ENCODE assay signal across 15 mouse cellular contexts in the genomic region with DNA sequence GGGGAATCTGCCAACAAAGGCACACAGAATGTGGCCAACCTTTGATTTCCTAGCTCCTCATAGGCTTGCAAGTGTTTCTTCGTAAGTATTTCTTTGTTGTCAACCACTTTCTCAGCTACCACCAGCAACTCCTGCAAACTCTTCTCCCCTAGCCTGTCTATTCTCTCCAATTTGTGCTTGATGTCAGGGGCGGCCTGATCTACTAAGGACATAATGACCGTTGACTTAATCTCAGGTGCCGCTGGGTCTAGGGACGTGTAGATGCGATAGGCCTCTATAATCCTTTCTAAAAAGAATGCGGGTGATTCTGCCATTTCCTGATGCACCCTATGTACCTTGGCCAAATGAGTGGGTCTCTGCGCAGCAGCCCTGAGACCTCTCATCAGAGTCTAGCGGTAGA.
"Had no signal": no experiment of that assay in that cellular context is flagged by ENCODE, and none has a peak within 500 bp of the region (broad histone marks: within the 10 kb centered on the region; RNA-seq: fewer than 3 reads in every experiment).

No protein-coding gene starts in this region.

- H3K4me1 ChIP-seq: stomach, embryonic 15.5 days had no signal

- H3K36me3 ChIP-seq: neural tube, embryonic 15.5 days had no signal

- DNase-seq: retina, postnatal 1 day; right cerebral cortex, adult 18-20 months; right cerebral cortex, postnatal 14 days; right cerebral cortex, postnatal 25 days; right cerebral cortex, postnatal 4 days; spleen, adult 18-20 months; thymus, adult 18-20 months; thymus, adult 2 months; thymus, postnatal 14 days; thymus, postnatal 25 days; thymus, postnatal 36 days; thymus, postnatal 4 days had no signal

- H3K9ac ChIP-seq: neural tube, embryonic 15.5 days; stomach, embryonic 15.5 days had no signal

- H3K27me3 ChIP-seq: neural tube, embryonic 15.5 days; stomach, embryonic 15.5 days had no signal

- H3K4me3 ChIP-seq: stomach, embryonic 15.5 days had no signal

- H3K27ac ChIP-seq: stomach, embryonic 15.5 days; stomach, postnatal 0 days had no signal

- H3K4me2 ChIP-seq: stomach, embryonic 15.5 days had no signal
